Mouse (Mus musculus) stomach, embryonic 16.5 days (tissue): ENCODE data around the gene Nr4a2. TPM values are rescaled to one million over a fixed set of nuclear protein-coding genes. Genes with fewer than 3 reads are reported as not detected.

Experiments used
- ATAC-seq: fragments of 200-750 bp; cut with Nextera tagmentation; 2 replicates; pipeline ENCODE4 v1.8.0; 2017; ENCODE audit warnings: moderate number of reproducible peaks, moderate TSS enrichment; ENCODE audit not compliant: insufficient read depth, low FRiP score
- H3K27ac ChIP-seq: fragments of 300-500 bp; sonication (generic); 2 replicates; pipeline ENCODE4 v1.5.1; 2014; ENCODE audit warnings: low read length
- H3K27me3 ChIP-seq: fragments of 300-500 bp; sonication (generic); 2 replicates; pipeline ENCODE4 v1.6.1; 2014; ENCODE audit warnings: low read length, control low read depth, mixed read lengths; ENCODE audit not compliant: control insufficient read depth, insufficient read depth
- H3K36me3 ChIP-seq: fragments of 300-500 bp; sonication (generic); 2 replicates; pipeline ENCODE4 v1.6.1; 2014; ENCODE audit warnings: low read length; ENCODE audit not compliant: control insufficient read depth, insufficient read depth
- H3K4me1 ChIP-seq: fragments of 300-500 bp; sonication (generic); 2 replicates; pipeline ENCODE4 v1.6.1; 2014; ENCODE audit warnings: low read length, control low read depth, mixed read lengths; ENCODE audit not compliant: control insufficient read depth, insufficient read depth
- H3K4me2 ChIP-seq: fragments of 300-500 bp; sonication (generic); 2 replicates; pipeline ENCODE4 v1.6.1; 2014; ENCODE audit warnings: low read depth, low read length, mixed read lengths
- H3K4me3 ChIP-seq: fragments of 300-500 bp; sonication (generic); replicated peaks from 2 replicates; pipeline ENCODE4 v1.5.1; 2014; ENCODE audit warnings: mild to moderate bottlenecking, low read length
- H3K9ac ChIP-seq: fragments of 300-500 bp; sonication (generic); 2 replicates; pipeline ENCODE4 v1.6.1; 2014; ENCODE audit warnings: low read length
- H3K9me3 ChIP-seq: fragments of 300-500 bp; sonication (generic); replicated peaks from 2 replicates; pipeline ENCODE4 v1.6.1; 2016; ENCODE audit warnings: low read length, control low read depth; ENCODE audit not compliant: control insufficient read depth
- WGBS: fragments of 180-500 bp; shearing (Covaris S2); extraction: QIAGEN DNeasy Blood & Tissue Kit; methylation state at CpG from one replicate; pipeline ENCODE4 v1.1.7; 2014; 5-methylcytosine and 5-hydroxymethylcytosine counted together
- polyA plus RNA-seq: library from polyadenylated mRNA; unstranded; fragments of >200 nt; fragmentation: Nextera tagmentation; extraction: Ambion mirVana; gene quantifications from 2 replicates; pipeline ENCODE4 v1.2.1, GENCODE M21; 2015

The Nr4a2 gene
- polyA plus RNA-seq, 1 experiment from 2014 or later = 7.0 TPM

DNA sequence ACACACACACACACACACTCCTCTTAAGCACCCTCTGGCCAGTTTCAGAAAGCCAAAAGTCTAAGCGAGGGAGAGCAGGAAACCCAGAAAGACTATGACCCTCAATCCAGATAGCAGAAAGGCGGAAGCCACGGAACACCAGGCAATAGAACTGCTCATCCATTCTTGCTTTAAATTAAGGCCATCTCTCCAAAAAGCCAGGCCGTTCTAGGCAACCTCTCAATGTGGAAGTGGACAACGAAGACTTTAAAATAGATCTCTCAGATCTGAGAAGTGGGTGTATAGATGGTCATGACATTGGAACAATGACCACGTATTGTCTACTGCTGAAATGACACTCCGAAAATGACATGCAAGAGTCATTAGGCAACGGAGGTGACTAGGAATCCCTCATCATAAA, 19.1 kb downstream of the Nr4a2 start:
- Histone ChIP-seq H3K9me3 (no peaks in the 10 kb centered on the region), H3K36me3 (no peaks in the 10 kb centered on the region; the same call in 1 of the 2 replicates), H3K9ac (no peak overlapping the region), H3K4me3 (no peak overlapping the region), H3K27me3 (peaks cover 68% of the 10 kb centered on the region), H3K4me2 (no peak overlapping the region), H3K4me1 (peaks cover 10% of the 10 kb centered on the region), H3K27ac (no peak overlapping the region)
- WGBS = 14% methylated on average over 8 of the region's 8 CpGs
- ATAC-seq = no peak

DNA sequence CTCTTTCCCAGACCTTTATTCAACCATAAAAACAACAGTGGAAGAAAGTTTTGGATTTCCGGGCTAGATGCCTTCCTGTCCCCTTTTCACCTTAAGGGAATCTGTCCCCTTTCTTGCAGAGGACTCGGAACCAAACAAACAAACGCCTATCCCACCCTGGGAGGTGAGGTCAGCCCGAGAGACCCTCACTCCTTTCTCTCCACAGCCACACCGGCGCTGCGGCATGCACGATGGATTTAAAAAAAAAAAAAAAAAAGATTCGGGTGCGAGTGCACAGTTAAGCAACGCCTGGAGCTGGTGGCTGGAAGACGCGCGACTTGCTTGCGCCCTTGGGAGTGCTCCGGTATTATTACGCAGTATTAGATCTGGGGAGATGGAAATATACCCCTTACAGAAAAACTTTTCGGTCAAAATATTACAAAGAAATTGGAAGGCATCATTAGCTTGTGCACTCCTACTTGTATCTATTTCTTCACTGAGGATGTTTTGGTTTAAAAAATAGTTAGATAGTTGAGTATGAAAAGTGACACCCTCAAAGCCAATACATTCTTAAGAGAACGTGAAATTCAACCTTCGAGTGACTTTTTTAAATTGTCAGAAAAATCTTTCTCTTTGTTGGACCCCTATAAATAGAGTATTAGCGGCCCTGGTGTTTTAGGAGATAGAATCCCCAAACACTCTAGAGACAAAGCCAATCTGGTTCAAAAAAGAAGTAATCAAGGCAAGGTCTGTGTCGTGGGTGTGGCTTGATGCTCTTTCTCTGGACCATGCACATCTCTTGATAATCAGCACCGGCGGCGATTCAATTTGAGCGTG, 19.8 kb downstream of the Nr4a2 start:
- Histone ChIP-seq H3K27ac (no peak overlapping the region), H3K4me2 (peak overlapping the region; percentile 78), H3K4me3 (peak overlapping the region; percentile 41), H3K27me3 (peaks cover 71% of the 10 kb centered on the region), H3K9me3 (no peaks in the 10 kb centered on the region), H3K36me3 (no peaks in the 10 kb centered on the region; the same call in 1 of the 2 replicates), H3K4me1 (peaks cover 10% of the 10 kb centered on the region), H3K9ac (no peak overlapping the region)
- 4% methylated on average over 26 of the region's 26 CpGs for WGBS
- ATAC-seq = no peak

DNA sequence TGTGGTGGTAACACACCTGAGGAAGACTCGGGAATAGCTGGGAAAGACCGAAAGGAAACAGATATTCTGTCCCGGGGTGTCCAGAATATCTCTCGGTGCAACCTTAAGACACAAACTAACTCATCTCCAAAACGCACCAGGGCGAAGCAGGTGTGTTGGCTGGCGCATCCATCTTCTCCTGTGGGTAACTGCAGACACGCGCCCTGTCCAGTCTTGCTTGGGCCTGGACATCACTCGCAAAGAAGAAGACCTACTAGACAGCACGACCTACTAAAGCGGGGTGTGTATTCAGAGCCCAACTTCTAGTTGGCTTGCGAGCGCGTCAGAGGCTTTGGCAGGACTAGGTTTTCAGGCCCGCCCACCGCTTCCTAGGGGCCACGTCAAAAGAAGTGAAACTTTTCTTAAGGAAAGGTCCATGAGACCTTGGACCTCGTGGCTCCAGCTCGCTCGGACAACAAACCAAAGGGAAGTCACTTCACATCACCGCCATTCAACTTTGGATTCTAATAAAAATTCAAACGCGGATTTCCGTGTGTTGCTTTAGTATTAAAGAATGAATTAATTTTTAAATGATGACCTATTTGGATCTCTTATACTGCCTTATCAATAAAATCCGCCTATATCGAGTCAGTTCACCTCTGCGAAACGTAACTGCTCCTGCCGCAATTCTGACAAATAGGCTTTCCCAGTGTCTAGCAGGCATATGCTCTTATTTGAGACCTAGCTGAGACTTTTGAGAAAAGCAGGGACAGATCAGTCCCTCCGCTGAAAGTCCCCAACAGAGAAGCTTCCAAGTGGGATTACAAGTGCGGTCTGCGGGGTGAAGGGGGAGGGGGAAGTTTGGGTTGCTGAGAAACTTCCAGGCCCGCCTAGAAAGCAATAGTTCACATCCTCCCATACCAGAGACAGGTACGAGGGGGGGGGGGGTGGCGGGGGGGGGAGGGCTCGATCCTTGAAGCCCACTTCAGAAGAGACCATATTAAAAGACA, 20.7 kb downstream of the Nr4a2 start:
- Histone ChIP-seq H3K4me1 (peaks cover 10% of the 10 kb centered on the region), H3K27ac (no peak overlapping the region), H3K27me3 (peaks cover 65% of the 10 kb centered on the region), H3K4me2 (peak overlapping the region; percentile 78), H3K4me3 (peak overlapping the region; percentile 41), H3K36me3 (no peaks in the 10 kb centered on the region; the same call in 1 of the 2 replicates), H3K9ac (peak overlapping the region; percentile 43; the same call in 1 of the 2 replicates), H3K9me3 (no peaks in the 10 kb centered on the region)
- 4% methylated on average over 37 of the region's 37 CpGs for WGBS
- ATAC-seq = no peak

DNA sequence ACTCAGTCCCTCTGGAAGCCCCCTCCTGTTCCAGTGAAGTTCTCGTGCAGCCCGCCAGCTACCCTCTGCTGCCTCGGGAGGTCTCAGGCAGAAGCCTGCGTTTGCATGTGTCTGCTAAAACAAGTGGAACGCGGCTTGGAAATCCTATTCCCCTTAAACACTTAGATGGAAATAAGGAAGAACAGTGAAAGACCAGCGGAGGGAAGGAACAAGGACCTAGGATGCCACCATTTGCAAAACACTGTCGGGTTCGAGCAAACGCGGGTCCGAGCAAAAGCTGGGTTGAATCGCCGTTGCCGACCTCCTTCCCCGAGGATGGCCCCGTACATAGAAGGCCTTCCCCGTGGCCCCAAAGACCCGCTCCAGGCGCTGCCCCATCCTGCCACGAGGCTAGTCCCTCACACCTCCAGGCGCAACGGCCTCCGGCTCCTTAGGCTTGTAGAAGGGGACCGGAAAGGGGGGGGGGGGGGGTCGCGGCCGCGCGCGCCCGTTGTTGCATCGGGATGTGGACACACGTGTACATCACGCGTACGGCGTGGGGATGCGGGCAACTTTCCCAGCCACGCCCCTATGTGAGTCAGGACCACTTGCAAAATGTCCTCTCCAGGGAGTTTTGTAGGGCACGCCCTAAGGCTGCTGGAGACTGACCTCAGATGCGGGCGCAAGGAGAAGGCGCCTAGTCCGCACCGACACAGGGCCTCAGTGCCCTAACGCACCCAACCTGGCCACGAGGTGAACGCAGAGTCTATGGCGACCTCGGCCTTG, 21.5 kb downstream of the Nr4a2 start:
- Histone ChIP-seq H3K9ac (peak overlapping the region; percentile 43; the same call in 1 of the 2 replicates), H3K4me2 (peak overlapping the region; percentile 78), H3K36me3 (no peaks in the 10 kb centered on the region), H3K9me3 (no peaks in the 10 kb centered on the region), H3K27me3 (peaks cover 60% of the 10 kb centered on the region), H3K4me3 (peak overlapping the region; percentile 41), H3K4me1 (peaks cover 10% of the 10 kb centered on the region), H3K27ac (no peak overlapping the region)
- peak; percentile 13; the same call in 1 of the 2 replicates for ATAC-seq
- WGBS = 1% methylated on average over 50 of the region's 51 CpGs

DNA sequence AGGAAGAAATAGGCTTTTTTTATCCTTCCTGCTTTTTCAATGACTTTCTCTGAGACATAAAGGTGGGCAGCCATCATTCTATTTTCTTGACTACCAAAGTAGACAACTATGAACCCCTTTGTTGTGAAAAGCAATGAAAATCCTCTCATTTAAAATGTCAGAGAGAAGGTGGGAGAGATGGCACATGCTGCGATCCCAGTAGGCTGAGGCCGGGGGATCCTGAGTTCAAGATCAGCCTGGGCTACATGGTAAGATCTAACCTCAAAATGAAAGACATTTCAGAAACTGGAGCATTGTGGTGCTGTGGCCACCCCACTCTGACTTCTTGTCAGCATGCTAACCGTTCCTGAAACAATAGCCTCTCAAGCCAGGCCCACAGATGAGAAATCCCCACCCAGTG, 23.6 kb downstream of the Nr4a2 start:
- Histone ChIP-seq H3K9me3 (no peaks in the 10 kb centered on the region), H3K36me3 (no peaks in the 10 kb centered on the region), H3K4me3 (no peak overlapping the region), H3K9ac (no peak overlapping the region), H3K27me3 (peaks cover 52% of the 10 kb centered on the region), H3K27ac (no peak overlapping the region), H3K4me1 (peaks cover 10% of the 10 kb centered on the region), H3K4me2 (no peak overlapping the region)
- ATAC-seq = no peak
- WGBS = 70% methylated on average over 3 of the region's 3 CpGs

DNA sequence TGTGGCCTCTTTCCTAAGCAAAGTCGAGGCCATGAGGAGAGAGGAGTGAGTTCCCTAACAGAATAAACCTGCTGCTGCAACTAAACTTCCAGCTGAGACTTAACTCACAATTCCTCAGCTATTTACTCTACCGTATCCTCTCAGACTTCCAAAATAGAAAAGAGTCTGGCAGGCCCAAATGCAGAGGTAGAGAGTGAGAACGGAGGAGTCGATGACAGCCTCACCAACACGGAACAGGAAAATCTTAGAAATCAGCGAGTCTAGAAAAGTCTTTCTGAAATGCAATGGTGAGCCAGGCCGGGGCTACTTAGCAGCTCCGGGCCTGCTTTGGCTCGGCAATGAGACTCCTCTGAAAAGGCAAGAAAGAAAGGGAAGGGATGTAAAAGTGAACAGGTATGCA, 51.4 kb downstream of the Nr4a2 start:
- Histone ChIP-seq H3K27ac (no peak overlapping the region), H3K9ac (no peak overlapping the region), H3K4me1 (no peaks in the 10 kb centered on the region), H3K4me2 (no peak overlapping the region), H3K9me3 (no peaks in the 10 kb centered on the region), H3K36me3 (no peaks in the 10 kb centered on the region), H3K27me3 (no peaks in the 10 kb centered on the region), H3K4me3 (no peak overlapping the region)
- ATAC-seq = no peak
- 77% methylated on average over 9 of the region's 9 CpGs for WGBS

DNA sequence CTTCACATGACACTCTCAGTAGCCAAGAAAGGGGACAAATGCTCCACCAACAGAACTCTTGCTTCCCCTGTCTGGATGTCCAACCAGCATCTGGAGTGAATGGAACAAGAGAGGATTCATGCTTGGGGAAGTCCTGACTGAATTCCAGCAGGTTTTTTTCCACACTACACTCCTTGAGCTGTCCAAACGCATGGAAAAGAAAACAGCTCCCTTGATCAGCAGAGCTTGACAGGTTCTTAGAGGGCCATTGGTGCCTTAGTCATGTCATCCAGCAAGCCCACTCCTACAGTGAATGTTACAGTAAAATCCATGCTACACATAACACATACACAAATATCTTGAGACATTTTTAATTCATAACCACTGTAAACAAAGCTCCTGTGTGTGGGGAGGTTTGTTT, 60.3 kb downstream of the Nr4a2 start:
- Histone ChIP-seq H3K4me2 (no peak overlapping the region), H3K36me3 (no peaks in the 10 kb centered on the region), H3K27ac (no peak overlapping the region), H3K9ac (no peak overlapping the region), H3K27me3 (no peaks in the 10 kb centered on the region), H3K4me3 (no peak overlapping the region), H3K4me1 (no peaks in the 10 kb centered on the region), H3K9me3 (no peaks in the 10 kb centered on the region)
- 67% methylated on average over 1 of the region's 1 CpGs for whole genome bisulfite sequencing
- no peak for ATAC-seq
